Mouse (Mus musculus) limb, embryonic 15.5 days (tissue): ENCODE data around the gene Dnajc8. TPM values are rescaled to one million over a fixed set of nuclear protein-coding genes. Genes with fewer than 3 reads are reported as not detected.

ENCODE experiments used
- ATAC-seq: fragments of 200-750 bp; cut with Nextera tagmentation; 2 replicates; pipeline ENCODE4 v1.8.0; 2017; ENCODE audit warnings: low read depth, moderate TSS enrichment; ENCODE audit not compliant: insufficient number of reproducible peaks, low FRiP score, low TSS enrichment
- H3K27ac ChIP-seq: fragments of 300-500 bp; sonication (generic); 2 replicates; pipeline ENCODE4 v1.5.1; 2015; ENCODE audit warnings: moderate library complexity, mild to moderate bottlenecking, inconsistent platforms
- H3K27me3 ChIP-seq: fragments of 300-500 bp; sonication (generic); 2 replicates; pipeline ENCODE4 v1.6.1; 2015; ENCODE audit warnings: inconsistent platforms
- H3K36me3 ChIP-seq: fragments of 300-500 bp; sonication (generic); 2 replicates; pipeline ENCODE4 v1.6.1; 2015; ENCODE audit warnings: inconsistent platforms
- H3K4me1 ChIP-seq: fragments of 300-500 bp; sonication (generic); 2 replicates; pipeline ENCODE4 v1.6.1; 2015; ENCODE audit warnings: inconsistent platforms
- H3K4me2 ChIP-seq: fragments of 300-500 bp; sonication (generic); 2 replicates; pipeline ENCODE4 v1.6.1; 2015; ENCODE audit warnings: mild to moderate bottlenecking, inconsistent platforms
- H3K4me3 ChIP-seq: fragments of 300-500 bp; sonication (generic); 2 replicates; pipeline ENCODE4 v1.5.1; 2015; ENCODE audit warnings: mild to moderate bottlenecking, inconsistent platforms
- H3K9ac ChIP-seq: fragments of 300-500 bp; sonication (generic); 2 replicates; pipeline ENCODE4 v1.6.1; 2015; ENCODE audit warnings: inconsistent platforms
- H3K9me3 ChIP-seq: fragments of 300-500 bp; sonication (generic); 2 replicates; pipeline ENCODE4 v1.6.1; 2016; ENCODE audit warnings: inconsistent platforms
- WGBS: fragments of 180-500 bp; shearing (Covaris S2); methylation state at CpG from one replicate; pipeline ENCODE4 v1.1.7; 2015; 5-methylcytosine and 5-hydroxymethylcytosine counted together
- polyA plus RNA-seq: library from polyadenylated mRNA; unstranded; fragments of >200 nt; fragmentation: Nextera tagmentation; extraction: Ambion mirVana; gene quantifications from 2 replicates; pipeline ENCODE4 v1.2.1, GENCODE M21; 2015

Dnajc8 gene
- polyA plus RNA-seq, result 129 and 131 TPM in 2 replicates

GRCm38 (mm10) chr4:132535406-132536121, at the start of gene Dnajc8:
Dnajc8 (plus strand) TSS chr4:132535550.
- peak within 1 kb of the TSS; percentile 81 for H3K27ac ChIP-seq
- H3K9me3 ChIP-seq, result no peaks in the 10 kb centered on the region
- peaks cover 21% of the 10 kb centered on the region for H3K36me3 ChIP-seq
- H3K4me3 ChIP-seq, result peak within 1 kb of the TSS; percentile 98
- H3K27me3 ChIP-seq, result no peaks in the 10 kb centered on the region
- WGBS, result under 1% methylated on average over 60 of the region's 60 CpGs
- H3K4me1 ChIP-seq, result peaks cover 28% of the 10 kb centered on the region
- H3K4me2 ChIP-seq, result peak within 1 kb of the TSS; percentile 68
- peak within 1 kb of the TSS; percentile 93 for H3K9ac ChIP-seq
- ATAC-seq, result peak; percentile 73; the same call in 1 of the 2 replicates

- Histone ChIP-seq H3K4me3 (no peak overlapping the region), H3K27me3 (no peaks in the 10 kb centered on the region), H3K9ac (no peak overlapping the region), H3K27ac (no peak overlapping the region), H3K9me3 (no peaks in the 10 kb centered on the region), H3K36me3 (peaks cover 10% of the 10 kb centered on the region), H3K4me2 (no peak overlapping the region), H3K4me1 (0 out of 2 replicates have a peak, but pooled peaks cover 3% of the 10 kb centered on the region)
- WGBS, result 48% methylated on average over 3 of the region's 3 CpGs
- ATAC-seq, result no peak
Measured at GRCm38 (mm10) chr4:132488521-132488920, 46.8 kb upstream of the Dnajc8 start.

GRCm38 (mm10) chr4:132488976-132489375, 46.4 kb upstream of the Dnajc8 start:
- H3K4me3 ChIP-seq, result no peak overlapping the region
- H3K9ac ChIP-seq, result no peak overlapping the region
- no peaks in the 10 kb centered on the region for H3K27me3 ChIP-seq
- no peak for ATAC-seq
- no peak overlapping the region for H3K27ac ChIP-seq
- H3K9me3 ChIP-seq, result no peaks in the 10 kb centered on the region
- 56% methylated on average over 6 of the region's 6 CpGs for WGBS
- 0 out of 2 replicates have a peak, but pooled peaks cover 3% of the 10 kb centered on the region for H3K4me1 ChIP-seq
- no peak overlapping the region for H3K4me2 ChIP-seq
- peaks cover 12% of the 10 kb centered on the region for H3K36me3 ChIP-seq

- Histone ChIP-seq H3K36me3 (peaks cover 18% of the 10 kb centered on the region), H3K9ac (no peak overlapping the region), H3K27me3 (no peaks in the 10 kb centered on the region), H3K4me3 (no peak overlapping the region), H3K27ac (no peak overlapping the region), H3K4me1 (0 out of 2 replicates have a peak, but pooled peaks cover 3% of the 10 kb centered on the region), H3K9me3 (no peaks in the 10 kb centered on the region), H3K4me2 (no peak overlapping the region)
- ATAC-seq, result no peak
- 93% methylated on average over 15 of the region's 15 CpGs for WGBS
Measured at GRCm38 (mm10) chr4:132490273-132491010, 44.9 kb upstream of the Dnajc8 start.

GRCm38 (mm10) chr4:132491057-132491456, 44.3 kb upstream of the Dnajc8 start:
- no peaks in the 10 kb centered on the region for H3K27me3 ChIP-seq
- no peak overlapping the region for H3K4me2 ChIP-seq
- H3K9me3 ChIP-seq, result no peaks in the 10 kb centered on the region
- WGBS, result 93% methylated on average over 8 of the region's 8 CpGs
- H3K36me3 ChIP-seq, result peaks cover 22% of the 10 kb centered on the region
- H3K27ac ChIP-seq, result no peak overlapping the region
- H3K9ac ChIP-seq, result no peak overlapping the region
- no peak for ATAC-seq
- H3K4me1 ChIP-seq, result 0 out of 2 replicates have a peak, but pooled peaks cover 3% of the 10 kb centered on the region
- H3K4me3 ChIP-seq, result no peak overlapping the region

- H3K27me3 ChIP-seq, result no peaks in the 10 kb centered on the region
- no peak overlapping the region for H3K27ac ChIP-seq
- no peaks in the 10 kb centered on the region for H3K9me3 ChIP-seq
- H3K4me2 ChIP-seq, result no peak overlapping the region
- H3K36me3 ChIP-seq, result peaks cover 24% of the 10 kb centered on the region
- no peak overlapping the region for H3K9ac ChIP-seq
- H3K4me3 ChIP-seq, result no peak overlapping the region
- ATAC-seq, result no peak
- H3K4me1 ChIP-seq, result 0 out of 2 replicates have a peak, but pooled peaks cover 3% of the 10 kb centered on the region
- 81% methylated on average over 6 of the region's 6 CpGs for WGBS
Measured at GRCm38 (mm10) chr4:132491748-132492147, 43.6 kb upstream of the Dnajc8 start.

- Histone ChIP-seq H3K4me3 (no peak overlapping the region), H3K27ac (no peak overlapping the region), H3K9me3 (no peaks in the 10 kb centered on the region), H3K9ac (no peak overlapping the region), H3K4me1 (0 out of 2 replicates have a peak, but pooled peaks cover 3% of the 10 kb centered on the region), H3K27me3 (no peaks in the 10 kb centered on the region), H3K36me3 (peaks cover 30% of the 10 kb centered on the region), H3K4me2 (no peak overlapping the region)
- 68% methylated on average over 10 of the region's 10 CpGs for WGBS
- ATAC-seq, result no peak
Measured at GRCm38 (mm10) chr4:132492178-132493060, 42.9 kb upstream of the Dnajc8 start.

GRCm38 (mm10) chr4:132494271-132494918, 41.0 kb upstream of the Dnajc8 start:
- peaks cover 47% of the 10 kb centered on the region for H3K36me3 ChIP-seq
- ATAC-seq, result no peak

GRCm38 (mm10) chr4:132501639-132502038, 33.7 kb upstream of the Dnajc8 start:
- Histone ChIP-seq H3K4me2 (no peak overlapping the region), H3K27ac (no peak overlapping the region), H3K9ac (no peak overlapping the region), H3K4me1 (peaks cover 2% of the 10 kb centered on the region; the same call in 1 of the 2 replicates), H3K36me3 (peaks cover 25% of the 10 kb centered on the region), H3K4me3 (no peak overlapping the region), H3K9me3 (no peaks in the 10 kb centered on the region), H3K27me3 (no peaks in the 10 kb centered on the region)
- 92% methylated on average over 6 of the region's 6 CpGs for WGBS
- ATAC-seq, result no peak

More at GRCm38 (mm10) chr4:132494271-132494918, 41.0 kb upstream of the Dnajc8 start:
- Histone ChIP-seq H3K9me3 (no peaks in the 10 kb centered on the region), H3K27me3 (no peaks in the 10 kb centered on the region), H3K27ac (no peak overlapping the region), H3K9ac (no peak overlapping the region), H3K4me2 (no peak overlapping the region), H3K4me1 (0 out of 2 replicates have a peak, but pooled peaks cover under 1% of the 10 kb centered on the region), H3K4me3 (no peak overlapping the region)
- WGBS, result 81% methylated on average over 20 of the region's 20 CpGs

- Histone ChIP-seq H3K4me3 (no peak overlapping the region), H3K36me3 (peaks cover 8% of the 10 kb centered on the region), H3K9ac (no peak overlapping the region), H3K27me3 (no peaks in the 10 kb centered on the region), H3K9me3 (no peaks in the 10 kb centered on the region), H3K4me2 (no peak overlapping the region), H3K4me1 (peaks cover 2% of the 10 kb centered on the region; the same call in 1 of the 2 replicates), H3K27ac (no peak overlapping the region)
- ATAC-seq, result no peak
- 83% methylated on average over 11 of the region's 11 CpGs for WGBS
Measured at GRCm38 (mm10) chr4:132503344-132503743, 32.0 kb upstream of the Dnajc8 start.
